Mouse (Mus musculus) MEL (cell line): Measurements from ENCODE around the gene Cryga. TPM values are rescaled to one million over a fixed set of nuclear protein-coding genes. Genes with fewer than 3 reads are reported as not detected.

Experiments used
- DNase-seq: peaks from one replicate; pipeline ENCODE4 v3.0.0; 2011; ENCODE audit warnings: low read depth, low spot score
- H3K27ac ChIP-seq: 2 replicates; pipeline ENCODE4 v1.5.1; 2012; ENCODE audit warnings: low read depth, mild to moderate bottlenecking, control low read depth, low read length, moderate library complexity; ENCODE audit not compliant: control insufficient read depth
- H3K27me3 ChIP-seq, 2 experiments: fragments of 150-350 bp in 1 of 2; sonication (generic) in 1 of 2; 2 replicates each; pipeline ENCODE4 v1.6.1; 2012; ENCODE audit warnings: low read length in 2 of 2, mild to moderate bottlenecking in 2 of 2, improper control_type of control experiment in 1 of 2, moderate library complexity in 1 of 2; ENCODE audit not compliant: insufficient read depth in 2 of 2, control insufficient read depth in 1 of 2
- H3K36me3 ChIP-seq, 2 experiments: 2 replicates each; pipeline ENCODE4 v1.6.1; 2012 to 2014; ENCODE audit warnings: low read length in 2 of 2, improper control_type of control experiment in 1 of 2, inconsistent platforms in 1 of 2, mild to moderate bottlenecking in 1 of 2; ENCODE audit not compliant: insufficient read depth in 2 of 2, control insufficient read depth in 1 of 2
- H3K4me1 ChIP-seq, 2 experiments: fragments of 150-350 bp in 1 of 2; sonication (generic) in 1 of 2; 2 replicates each; pipeline ENCODE4 v1.6.1; 2012; ENCODE audit warnings: low read length in 2 of 2, improper control_type of control experiment in 1 of 2, mild to moderate bottlenecking in 1 of 2; ENCODE audit not compliant: insufficient read depth in 2 of 2, control insufficient read depth in 1 of 2
- H3K4me3 ChIP-seq, 2 experiments: fragments of 150-350 bp in 1 of 2; sonication (generic) in 1 of 2; 2 replicates each; pipeline ENCODE4 v1.5.1; 2012; ENCODE audit warnings: low read depth in 2 of 2, low read length in 2 of 2, mild to moderate bottlenecking in 2 of 2, moderate library complexity in 2 of 2, control low read depth in 1 of 2, improper control_type of control experiment in 1 of 2; ENCODE audit not compliant: control insufficient read depth in 1 of 2, insufficient read depth in 1 of 2
- H3K79me2 ChIP-seq: 2 replicates; pipeline ENCODE4 v1.6.1; 2012; ENCODE audit warnings: mild to moderate bottlenecking, low read length, moderate library complexity; ENCODE audit not compliant: control insufficient read depth, poor library complexity, insufficient read depth
- H3K9ac ChIP-seq: 2 replicates; pipeline ENCODE4 v1.6.1; 2012; ENCODE audit warnings: low read depth, mild to moderate bottlenecking, control low read depth, low read length, moderate library complexity; ENCODE audit not compliant: control insufficient read depth, poor library complexity, severe bottlenecking
- H3K9me3 ChIP-seq: fragments of 150-350 bp; sonication (generic); replicated peaks from 2 replicates; pipeline ENCODE4 v1.6.1; 2012; ENCODE audit warnings: mild to moderate bottlenecking, low read length, improper control_type of control experiment, moderate library complexity; ENCODE audit not compliant: insufficient read depth
- ELF1 ChIP-seq: IDR thresholded peaks from 2 replicates; pipeline ENCODE4 v1.6.1; 2014; ENCODE audit warnings: low read depth, mild to moderate bottlenecking, inconsistent platforms, low read length, improper control_type of control experiment, moderate library complexity
- ETS1 ChIP-seq: IDR thresholded peaks from 2 replicates; pipeline ENCODE4 v1.6.1; 2012; ENCODE audit warnings: low read depth, mild to moderate bottlenecking, inconsistent platforms, low read length, improper control_type of control experiment, moderate library complexity
- GATA1 ChIP-seq: IDR thresholded peaks from 2 replicates; pipeline ENCODE4 v1.6.1; 2011; ENCODE audit warnings: low read depth, low read length, improper control_type of control experiment
- JUND ChIP-seq: IDR thresholded peaks from 2 replicates; pipeline ENCODE4 v1.6.1; 2011; ENCODE audit warnings: low read depth, mild to moderate bottlenecking, improper control_type of control experiment, low read length
- KAT2A ChIP-seq: conservative IDR thresholded peaks from 2 replicates; pipeline ENCODE4 v1.6.1; 2012; ENCODE audit warnings: low read depth, low read length, improper control_type of control experiment, inconsistent platforms
- MAX ChIP-seq: IDR thresholded peaks from 2 replicates; pipeline ENCODE4 v1.6.1; 2011; ENCODE audit warnings: low read length, improper control_type of control experiment
- MAZ ChIP-seq: IDR thresholded peaks from 2 replicates; pipeline ENCODE4 v1.6.1; 2012; ENCODE audit warnings: low read depth, mild to moderate bottlenecking, inconsistent platforms, low read length, improper control_type of control experiment
- MEF2A ChIP-seq: IDR thresholded peaks from 2 replicates; pipeline ENCODE4 v1.6.1; 2014; ENCODE audit warnings: low read depth, mild to moderate bottlenecking, inconsistent platforms, low read length, improper control_type of control experiment; ENCODE audit not compliant: poor library complexity, insufficient replicate concordance, severe bottlenecking; ENCODE audit errors: extremely low read depth
- MXI1 ChIP-seq: IDR thresholded peaks from 2 replicates; pipeline ENCODE4 v1.6.1; 2011; ENCODE audit warnings: mild to moderate bottlenecking, low read depth, low read length, improper control_type of control experiment
- MYB ChIP-seq: IDR thresholded peaks from 2 replicates; pipeline ENCODE4 v1.6.1; 2011; ENCODE audit warnings: mild to moderate bottlenecking, low read depth, low read length, improper control_type of control experiment
- NELFE ChIP-seq: IDR thresholded peaks from 2 replicates; pipeline ENCODE4 v1.6.1; 2011; ENCODE audit warnings: low read depth, low read length, improper control_type of control experiment
- NRF1 ChIP-seq: IDR thresholded peaks from 2 replicates; pipeline ENCODE4 v1.6.1; 2014; ENCODE audit warnings: low read depth, mild to moderate bottlenecking, inconsistent platforms, low read length, improper control_type of control experiment, moderate library complexity; ENCODE audit not compliant: poor library complexity, insufficient read depth, severe bottlenecking
- POLR2A ChIP-seq, 2 experiments: IDR thresholded peaks; 2 replicates each; pipeline ENCODE4 v1.6.1; 2011 to 2012; ENCODE audit warnings: low read length in 2 of 2, mild to moderate bottlenecking in 2 of 2, control low read depth in 1 of 2, improper control_type of control experiment in 1 of 2, low read depth in 1 of 2, moderate library complexity in 1 of 2; ENCODE audit not compliant: control insufficient read depth in 1 of 2, insufficient read depth in 1 of 2, poor library complexity in 1 of 2
- POLR2AphosphoS5 ChIP-seq: IDR thresholded peaks from 2 replicates; pipeline ENCODE4 v1.6.1; 2012; ENCODE audit warnings: low read depth, borderline replicate concordance, mild to moderate bottlenecking, inconsistent platforms, low read length, moderate library complexity, mixed read lengths
- USF1 ChIP-seq: IDR thresholded peaks from 2 replicates; pipeline ENCODE4 v1.6.1; 2014; ENCODE audit warnings: low read depth, mild to moderate bottlenecking, inconsistent platforms, low read length, improper control_type of control experiment, moderate library complexity
- USF2 ChIP-seq, 2 experiments: IDR thresholded peaks; 2 replicates each; pipeline ENCODE4 v1.6.1; 2011 to 2012; ENCODE audit warnings: improper control_type of control experiment in 2 of 2, low read length in 2 of 2, borderline replicate concordance in 1 of 2, inconsistent platforms in 1 of 2, low read depth in 1 of 2, mild to moderate bottlenecking in 1 of 2; ENCODE audit not compliant: insufficient read depth in 1 of 2
- ZC3H11A ChIP-seq: IDR thresholded peaks from 2 replicates; pipeline ENCODE4 v1.6.1; 2012; ENCODE audit warnings: low read depth, mild to moderate bottlenecking, inconsistent platforms, low read length, improper control_type of control experiment
- ZKSCAN1 ChIP-seq: IDR thresholded peaks from 2 replicates; pipeline ENCODE4 v1.6.1; 2012; ENCODE audit warnings: low read depth, mild to moderate bottlenecking, inconsistent platforms, low read length, improper control_type of control experiment, moderate library complexity
- ZNF384 ChIP-seq: IDR thresholded peaks from 2 replicates; pipeline ENCODE4 v1.6.1; 2012; ENCODE audit warnings: low read depth, mild to moderate bottlenecking, inconsistent platforms, low read length, improper control_type of control experiment
- polyA plus RNA-seq, 2 experiments: library from polyadenylated mRNA; stranded (reverse) in 1 of 2; unstranded in 1 of 2; fragments of >175 nt in 1 of 2; fragments of >200 nt in 1 of 2; gene quantifications; 2 replicates each; pipeline versions ENCODE4 v1.2.1 to v1.2.4; 2012; ENCODE audit warnings: low replicate concordance in 2 of 2, low read depth in 1 of 2; ENCODE audit not compliant: insufficient read length in 2 of 2, insufficient read depth in 1 of 2, missing spikeins in 1 of 2
- total RNA-seq: library from RNA; depleted of rRNA; stranded (reverse); fragments of 300-350 nt; gene quantifications from 2 replicates; pipeline ENCODE4 v1.2.3, GENCODE M21; 2012

Cryga gene
- total and polyA plus RNA-seq, 3 experiments, result not detected

DNA sequence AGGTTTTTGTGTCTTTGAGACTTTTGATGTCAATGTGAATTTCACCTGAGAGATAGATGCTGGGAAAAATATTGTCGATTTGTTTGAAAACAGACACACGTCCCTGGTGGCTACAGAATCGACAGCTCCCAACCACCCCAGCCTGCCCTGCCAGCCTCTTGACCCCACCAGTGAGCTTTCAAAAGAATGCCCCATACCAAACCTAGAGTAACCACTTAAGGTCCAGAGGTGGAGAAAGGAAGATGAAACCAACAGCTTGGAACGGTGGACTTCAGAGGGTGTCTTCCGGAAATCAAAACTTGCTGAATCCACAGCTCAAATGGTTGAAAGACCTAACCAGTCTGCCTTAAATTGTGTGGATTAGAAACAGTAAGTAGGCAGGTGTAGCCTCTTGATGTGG lies 44.2 kb upstream of the Cryga start:
- TF ChIP-seq ZKSCAN1, result no peak
- no peak for TF ChIP-seq NELFE
- TF ChIP-seq GATA1, result no peak
- no peak for TF ChIP-seq ETS1
- TF ChIP-seq POLR2A (IDR thresholded peaks at IDR 0.05; ENCODE audit: control insufficient read depth in 1 of 2, insufficient read depth in 1 of 2, low read depth in 1 of 2, low read length in 2 of 2, poor library complexity in 1 of 2), result no peak
- no peak for TF ChIP-seq MEF2A
- no peak for TF ChIP-seq USF2 (IDR thresholded peaks at IDR 0.05; ENCODE audit: borderline replicate concordance in 1 of 2, insufficient read depth in 1 of 2, low read depth in 1 of 2, low read length in 2 of 2)
- no peak for DNase-seq
- no peak overlapping the region for H3K4me3 ChIP-seq
- H3K27ac ChIP-seq, result no peak overlapping the region
- H3K36me3 ChIP-seq, result no peaks in the 10 kb centered on the region
- H3K79me2 ChIP-seq, result no peaks in the 10 kb centered on the region
- H3K4me1 ChIP-seq, result no peaks in the 10 kb centered on the region
- no peaks in the 10 kb centered on the region for H3K27me3 ChIP-seq
- H3K9me3 ChIP-seq, result no peaks in the 10 kb centered on the region
- no peak overlapping the region for H3K9ac ChIP-seq

DNA sequence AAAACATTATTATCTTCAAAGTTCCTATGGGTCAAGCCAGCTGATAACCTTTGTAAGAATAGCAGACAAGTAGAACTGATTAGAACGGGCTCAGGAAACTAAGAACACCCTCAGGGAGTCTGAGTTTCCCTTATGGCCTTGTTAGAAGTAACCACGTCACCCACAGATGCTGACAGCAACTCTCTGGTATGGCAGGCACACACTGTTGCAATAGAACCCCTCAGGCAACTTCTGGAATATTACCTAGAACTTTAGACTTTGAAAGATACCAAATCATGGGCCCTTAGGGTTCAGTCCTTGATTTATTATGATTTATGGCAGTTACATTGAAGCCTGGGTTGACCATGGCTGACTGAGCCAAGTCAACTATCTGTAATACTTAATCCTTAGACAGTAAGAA lies 43.4 kb upstream of the Cryga start:
- Histone ChIP-seq H3K4me3 (no peak overlapping the region), H3K9me3 (no peaks in the 10 kb centered on the region), H3K79me2 (no peaks in the 10 kb centered on the region), H3K36me3 (no peaks in the 10 kb centered on the region), H3K4me1 (no peaks in the 10 kb centered on the region), H3K27ac (no peak overlapping the region), H3K27me3 (no peaks in the 10 kb centered on the region), H3K9ac (no peak overlapping the region)
- DNase-seq, result no peak
- TF ChIP-seq MAZ (no peak), POLR2AphosphoS5 (no peak), KAT2A (no peak), MXI1 (no peak), NELFE (no peak), MAX (no peak)

DNA sequence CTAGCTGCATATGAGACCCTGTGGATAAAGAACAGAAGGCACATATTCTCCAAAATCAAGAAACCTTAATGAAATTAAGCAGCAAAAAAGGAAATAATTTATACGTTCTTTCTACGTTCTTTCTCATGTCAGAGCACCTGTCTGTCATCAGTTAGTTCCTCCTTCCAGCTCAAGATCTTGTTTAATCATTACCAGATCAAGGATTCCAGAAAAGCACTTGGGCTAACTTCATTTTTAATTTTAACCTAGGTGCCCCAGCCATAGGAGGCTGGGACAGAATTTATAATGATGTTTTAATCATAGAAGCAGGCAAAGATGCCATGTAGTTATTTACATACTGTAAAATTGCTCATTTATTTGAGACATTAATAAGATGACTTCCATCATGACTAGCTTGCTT lies 41.6 kb upstream of the Cryga start:
- H3K27ac ChIP-seq, result no peak overlapping the region
- TF ChIP-seq NELFE (no peak), MEF2A (no peak), NRF1 (no peak), MYB (no peak), ELF1 (no peak), MAX (no peak), JUND (no peak), ZNF384 (no peak), USF1 (no peak), ZC3H11A (no peak), MXI1 (no peak), GATA1 (no peak)
- H3K9ac ChIP-seq, result no peak overlapping the region
- H3K4me1 ChIP-seq, result no peaks in the 10 kb centered on the region
- no peaks in the 10 kb centered on the region for H3K27me3 ChIP-seq
- no peak for DNase-seq
- no peaks in the 10 kb centered on the region for H3K36me3 ChIP-seq
- no peak overlapping the region for H3K4me3 ChIP-seq
- H3K79me2 ChIP-seq, result no peaks in the 10 kb centered on the region
- no peaks in the 10 kb centered on the region for H3K9me3 ChIP-seq
